Mouse (Mus musculus) heart, adult 2 months (tissue): Measurements from ENCODE around the gene Nup98.

ENCODE experiments used
- CTCF ChIP-seq: fragments of 200-600 bp; IDR thresholded peaks from 2 replicates; pipeline ENCODE4 v1.8.1; 2022; ENCODE audit warnings: antibody characterized with exemption, mild to moderate bottlenecking, moderate library complexity
- EP300 ChIP-seq: fragments of 200-500 bp; IDR thresholded peaks from 2 replicates; pipeline ENCODE4 v1.6.1; 2011; ENCODE audit warnings: low read depth, low read length, control low read depth; ENCODE audit not compliant: insufficient read depth
- POLR2A ChIP-seq: fragments of 200-500 bp; IDR thresholded peaks from 2 replicates; pipeline ENCODE4 v1.6.1; 2011; ENCODE audit warnings: mild to moderate bottlenecking, low read depth, low read length, control low read depth; ENCODE audit not compliant: insufficient read depth

GRCm38 (mm10) chr7:102084041-102084696 is 125.8 kb downstream of the Nup98 start:
- TF ChIP-seq POLR2A, result no peak
- TF ChIP-seq CTCF, result no peak
- no peak for TF ChIP-seq EP300
